Mouse (Mus musculus) G1E (cell line): ENCODE measurements around the gene Tex264.

Experiments used
- CTCF ChIP-seq: IDR thresholded peaks from 2 replicates; pipeline ENCODE4 v1.5.1; 2012; ENCODE audit warnings: low read depth, low read length, inconsistent platforms, mixed read lengths
- GATA1 ChIP-seq: IDR thresholded peaks from 2 replicates; pipeline ENCODE4 v1.6.1; 2012; ENCODE audit warnings: borderline replicate concordance, low read length, inconsistent platforms, mixed read lengths
- TAL1 ChIP-seq: conservative IDR thresholded peaks from 2 replicates; pipeline ENCODE4 v1.6.1; 2012; ENCODE audit warnings: low read depth, low read length, inconsistent platforms, mixed read lengths

DNA sequence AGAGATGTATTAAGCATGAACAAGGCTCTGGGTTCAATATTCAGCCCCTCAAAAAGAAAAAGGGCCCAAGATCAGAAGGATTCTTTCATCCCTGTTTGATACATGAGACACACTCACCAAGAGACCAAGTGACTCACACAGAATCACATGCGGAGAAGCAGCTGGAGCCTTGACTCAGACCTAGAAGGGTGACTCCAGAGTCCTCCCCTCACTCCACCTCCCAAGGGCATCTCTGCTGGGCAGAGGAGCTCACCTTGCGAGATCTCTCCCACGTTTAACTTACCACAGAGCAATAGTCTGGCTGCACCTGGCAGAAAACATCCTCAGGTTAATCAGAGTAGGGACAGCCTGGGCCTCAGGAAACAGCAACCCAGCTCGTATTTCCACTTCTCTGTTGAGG, 7.5 kb downstream of the Tex264 start:
- TF ChIP-seq CTCF = no peak
- no peak for TF ChIP-seq GATA1
- no peak for TF ChIP-seq TAL1
